Mouse (Mus musculus) G1E (cell line): Measurements from ENCODE around the gene Scaf8.

Experiments used
- CTCF ChIP-seq: IDR thresholded peaks from 2 replicates; pipeline ENCODE4 v1.5.1; 2012; ENCODE audit warnings: low read depth, low read length, inconsistent platforms, mixed read lengths
- GATA1 ChIP-seq: IDR thresholded peaks from 2 replicates; pipeline ENCODE4 v1.6.1; 2012; ENCODE audit warnings: borderline replicate concordance, low read length, inconsistent platforms, mixed read lengths
- GATA2 ChIP-seq: IDR thresholded peaks from 2 replicates; pipeline ENCODE4 v1.6.1; 2012; ENCODE audit warnings: low read depth, low read length, inconsistent platforms, borderline replicate concordance
- POLR2AphosphoS5 ChIP-seq: IDR thresholded peaks from 2 replicates; pipeline ENCODE4 v1.6.1; 2012; ENCODE audit warnings: low read depth, low read length, inconsistent platforms; ENCODE audit not compliant: insufficient replicate concordance

GRCm38 (mm10) chr17:3114358-3114719 is 433 bp upstream of the Scaf8 start:
- TF ChIP-seq CTCF = no peak
- no peak for TF ChIP-seq GATA1
- no peak for TF ChIP-seq GATA2
- TF ChIP-seq POLR2AphosphoS5 = no peak
